Mouse (Mus musculus): ENCODE data around the gene Il1r2.

Gene Il1r2

DNA sequence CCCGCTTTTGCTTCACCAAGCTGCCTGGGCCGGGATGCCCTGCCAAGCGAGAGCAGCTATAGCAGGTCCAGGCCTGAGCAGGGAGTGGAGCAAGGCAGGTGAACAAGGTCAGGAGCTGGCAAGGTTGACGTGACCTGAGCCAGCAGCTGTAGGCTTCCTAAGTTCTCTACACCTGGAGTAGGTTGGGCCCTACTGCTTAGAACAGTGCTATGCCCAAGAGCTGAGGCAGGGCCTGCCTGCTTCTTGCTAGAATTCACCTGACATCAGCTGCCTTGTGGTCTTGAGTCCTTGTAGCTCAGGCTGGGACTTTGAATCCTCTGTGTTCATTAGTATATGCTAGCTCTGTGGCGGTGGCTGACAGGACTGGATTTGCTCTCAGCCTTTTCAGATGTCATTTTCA, at the start of gene Il1r2:
Gene Il1r2 (plus strand): TSS at position 301 of the 400 bp plus-strand sequence.
- no peak for DNase-seq (ENCODE audit: low spot score in 2 of 2)

GRCm38 (mm10) chr1:40024554-40025320, 49.1 kb upstream of the Il1r2 start:
- DNase-seq (ENCODE audit: low spot score in 2 of 2), result no peak

- no peak for DNase-seq (ENCODE audit: low spot score in 2 of 2)
Measured at GRCm38 (mm10) chr1:40025416-40025815, 48.5 kb upstream of the Il1r2 start.

DNA sequence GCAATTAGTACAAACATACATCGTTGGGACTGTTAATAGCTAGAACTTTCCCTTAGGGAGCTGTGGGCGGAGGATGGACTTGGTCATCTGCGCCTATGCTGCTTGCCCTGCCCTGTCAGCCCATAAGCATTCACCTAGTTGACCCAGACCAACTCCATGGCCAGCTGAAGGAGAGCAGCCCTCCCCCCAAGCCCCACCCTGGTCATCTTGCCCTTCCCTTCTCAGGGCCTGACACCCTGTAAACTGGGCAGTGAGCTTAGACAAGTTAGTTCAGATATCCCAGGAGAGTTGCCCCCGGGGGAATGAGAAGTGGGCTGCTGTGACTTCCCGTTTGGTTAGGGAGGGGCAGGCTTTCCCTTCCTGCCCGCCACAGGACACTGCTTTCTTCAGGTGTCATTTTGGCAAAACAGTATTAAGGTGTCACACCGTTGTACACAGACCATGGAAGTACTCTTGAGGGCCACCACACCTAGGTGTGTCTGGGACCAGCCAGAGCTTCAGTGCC, 46.7 kb upstream of the Il1r2 start:
- DNase-seq (ENCODE audit: low spot score in 2 of 2), result no peak

GRCm38 (mm10) chr1:40028207-40028998, 45.5 kb upstream of the Il1r2 start:
- no peak for DNase-seq (ENCODE audit: low spot score in 2 of 2)

DNA sequence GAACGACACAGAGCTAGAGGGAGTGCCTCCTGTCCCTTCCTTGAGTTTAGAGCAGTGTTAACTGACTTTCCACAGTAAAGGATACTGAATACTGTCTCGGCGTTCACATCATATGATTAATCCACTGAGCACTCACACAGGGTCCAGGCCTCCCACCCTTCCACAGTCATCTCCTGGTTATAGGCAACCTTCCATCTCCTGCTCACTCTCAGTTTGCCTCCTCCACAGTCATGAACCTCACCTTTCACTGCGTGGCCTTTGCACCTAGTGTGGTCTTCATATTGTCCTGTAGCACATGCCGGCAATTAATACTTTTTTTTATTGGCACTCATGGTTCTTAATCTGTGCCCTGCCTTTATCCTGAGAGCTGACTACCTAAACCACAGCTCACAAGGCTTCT, 44.3 kb upstream of the Il1r2 start:
- DNase-seq (ENCODE audit: low spot score in 2 of 2), result no peak

DNA sequence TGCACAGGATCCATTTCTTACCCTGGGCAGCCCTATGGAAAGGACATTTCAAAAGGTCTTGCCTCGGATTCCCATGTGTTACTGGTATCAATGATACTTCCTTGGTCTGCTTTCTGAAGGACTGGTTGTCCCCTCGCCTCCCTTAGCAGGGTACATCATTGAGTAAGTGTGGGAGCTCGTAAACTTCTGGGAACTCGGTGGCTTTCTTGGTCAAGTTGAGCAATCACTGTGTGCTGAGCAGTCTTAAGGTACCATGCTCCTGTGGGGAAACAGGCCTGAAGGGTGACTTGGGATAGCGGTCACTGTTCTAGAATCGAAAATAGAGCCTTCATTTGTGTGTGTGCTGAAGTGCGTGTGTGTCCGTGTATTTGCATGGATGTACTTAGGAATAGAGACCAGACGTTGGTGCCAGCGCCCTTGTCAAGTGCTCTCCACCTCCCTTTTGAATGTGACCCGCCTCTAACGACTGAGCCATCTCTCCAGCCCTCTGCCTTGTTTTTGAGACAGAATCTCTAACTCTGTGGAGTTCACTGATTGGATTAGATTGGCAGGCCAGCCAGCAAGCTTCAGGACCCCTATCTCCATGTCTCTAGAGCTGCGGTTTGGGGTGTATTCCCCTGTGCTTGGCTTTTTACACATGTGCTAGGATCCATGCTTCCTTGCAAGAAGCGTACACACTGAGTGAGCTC, 43.4 kb upstream of the Il1r2 start:
- no peak for DNase-seq (ENCODE audit: low spot score in 2 of 2)

DNA sequence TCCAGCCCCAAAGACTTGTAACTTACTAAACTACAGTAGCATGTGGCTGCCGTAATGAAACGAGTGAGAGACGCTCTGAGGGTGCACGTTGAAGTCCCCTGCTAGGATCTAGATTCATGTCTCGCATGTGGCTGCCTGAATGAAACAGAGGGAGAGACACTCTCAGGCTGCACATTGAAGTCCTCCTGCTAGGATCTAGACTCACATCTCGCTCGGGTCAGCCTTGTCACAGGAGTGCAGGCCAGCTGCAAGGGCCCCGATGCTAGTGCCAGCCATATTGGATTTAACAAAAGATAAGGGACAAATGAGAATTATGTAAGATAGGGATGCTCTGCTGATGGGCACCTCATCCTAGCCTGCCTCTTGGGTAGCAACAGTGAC, 42.9 kb upstream of the Il1r2 start:
- no peak for DNase-seq (ENCODE audit: low spot score in 2 of 2)

DNA sequence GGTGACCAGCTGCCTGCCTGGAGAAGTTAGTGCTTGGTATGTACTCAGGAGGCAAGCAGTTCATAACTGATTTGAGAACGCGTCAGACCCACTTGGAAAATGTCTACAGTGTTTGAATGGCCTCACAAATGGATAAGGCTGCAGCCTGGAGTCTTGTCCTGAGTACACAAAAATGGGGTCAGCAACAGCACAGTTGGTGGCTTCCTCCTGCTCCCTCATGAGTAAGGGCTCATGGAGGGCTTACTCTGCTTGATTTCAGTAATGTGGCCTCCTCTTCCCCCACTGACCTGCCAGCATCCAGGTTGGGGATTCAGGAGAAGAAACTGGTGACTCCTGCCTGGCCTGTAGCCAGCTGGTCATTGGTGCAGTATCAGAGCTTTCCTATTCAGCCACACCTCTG, 42.3 kb upstream of the Il1r2 start:
- DNase-seq (ENCODE audit: low spot score in 2 of 2), result no peak

GRCm38 (mm10) chr1:40033315-40033714, 40.6 kb upstream of the Il1r2 start:
- no peak for DNase-seq (ENCODE audit: low spot score in 2 of 2)

DNA sequence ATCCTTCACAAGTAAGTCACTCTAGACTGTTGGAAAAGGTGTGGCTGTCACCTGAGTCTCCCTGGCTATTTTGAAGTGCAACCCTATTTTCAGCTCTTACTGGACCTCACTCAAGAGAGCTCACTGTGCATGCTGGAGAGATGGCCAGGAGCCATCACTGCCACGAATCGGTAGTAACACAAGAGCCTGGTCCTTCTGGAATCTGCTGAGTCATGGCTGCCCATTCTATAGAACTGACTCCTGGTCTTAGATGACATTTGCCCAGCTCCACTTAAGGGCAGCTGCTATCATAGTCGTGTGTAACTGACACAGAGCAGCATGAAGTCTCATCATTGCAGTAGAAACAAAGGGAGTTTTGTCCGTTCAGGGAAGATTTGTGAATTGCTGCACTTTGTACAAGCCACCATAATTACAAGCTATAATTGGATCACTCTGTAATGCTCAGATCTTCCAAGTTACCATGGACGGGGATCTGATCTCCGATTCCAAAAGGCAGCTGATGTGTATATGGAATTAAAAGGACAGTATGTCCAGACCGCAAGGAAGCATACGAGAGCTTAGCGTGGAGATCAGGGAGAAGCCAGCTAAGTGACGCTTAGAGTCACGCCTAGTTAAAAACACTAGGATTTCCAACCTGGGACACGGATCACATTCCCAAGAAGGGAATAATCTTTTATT, 40.0 kb upstream of the Il1r2 start:
- DNase-seq (ENCODE audit: low spot score in 2 of 2), result no peak

DNA sequence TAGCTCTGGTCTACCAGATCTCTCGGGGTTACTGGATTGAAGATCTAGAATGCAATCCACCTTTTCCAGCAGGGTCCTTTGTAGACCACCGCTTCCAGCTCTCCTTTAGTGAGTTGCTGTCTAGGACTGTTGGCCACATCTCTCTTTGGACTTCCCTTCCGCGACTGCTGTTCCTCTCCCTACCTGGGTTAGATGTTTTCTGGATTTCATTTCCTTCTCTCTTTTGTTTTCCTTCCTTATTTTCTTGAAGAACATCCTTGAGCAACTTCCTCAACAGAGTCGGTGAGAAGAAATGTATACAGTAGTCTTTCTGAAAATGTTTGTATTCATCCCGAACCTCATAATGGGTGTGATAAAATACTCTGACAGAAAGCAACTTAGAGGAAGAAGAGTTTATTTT, 36.0 kb upstream of the Il1r2 start:
- no peak for DNase-seq (ENCODE audit: low spot score in 2 of 2)

- no peak for DNase-seq (ENCODE audit: low spot score in 2 of 2)
Measured at GRCm38 (mm10) chr1:40045686-40046085, 28.2 kb upstream of the Il1r2 start.

GRCm38 (mm10) chr1:40046600-40046999, 27.3 kb upstream of the Il1r2 start:
- no peak for DNase-seq (ENCODE audit: low spot score in 2 of 2)

DNA sequence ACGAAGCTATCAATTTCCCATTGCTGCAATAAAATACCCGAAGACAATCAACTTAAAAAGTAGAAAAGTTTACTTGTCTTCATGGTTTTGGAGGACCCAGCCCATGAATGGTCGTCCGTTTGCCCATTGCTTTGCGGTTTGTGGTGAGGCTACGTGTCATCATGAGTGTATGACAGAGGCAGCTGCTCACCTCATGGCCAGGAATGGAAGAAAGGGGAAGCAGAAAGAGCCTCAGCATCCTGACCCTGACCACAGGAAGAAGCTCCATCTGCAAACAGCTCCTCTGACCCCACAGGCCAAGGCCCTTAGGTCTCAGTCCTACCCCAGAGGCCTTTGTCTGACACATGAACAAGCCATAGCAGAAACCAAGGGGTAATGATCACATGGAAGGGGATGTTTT, 22.7 kb upstream of the Il1r2 start:
- no peak for DNase-seq (ENCODE audit: low spot score in 2 of 2)

DNA sequence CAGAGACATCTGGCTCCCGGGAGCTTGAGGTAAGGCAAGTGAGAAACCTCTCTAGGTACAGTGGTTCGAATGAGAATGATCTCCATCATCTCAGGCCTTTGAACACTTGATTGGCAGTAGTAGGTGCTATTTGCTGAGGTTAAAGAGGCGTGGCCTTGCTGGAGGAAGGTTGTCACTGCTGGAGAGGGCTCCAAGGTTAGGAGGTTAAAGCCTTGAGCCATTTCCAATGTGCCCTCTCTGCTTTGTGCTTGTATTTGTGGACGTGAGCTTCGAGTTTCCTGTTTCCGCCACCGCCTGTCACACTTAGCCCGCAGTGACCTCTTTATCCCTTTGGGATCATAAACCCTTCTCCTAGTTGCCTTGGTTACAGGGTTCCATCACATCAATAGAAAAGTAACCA, 21.7 kb upstream of the Il1r2 start:
- no peak for DNase-seq (ENCODE audit: low spot score in 2 of 2)

DNA sequence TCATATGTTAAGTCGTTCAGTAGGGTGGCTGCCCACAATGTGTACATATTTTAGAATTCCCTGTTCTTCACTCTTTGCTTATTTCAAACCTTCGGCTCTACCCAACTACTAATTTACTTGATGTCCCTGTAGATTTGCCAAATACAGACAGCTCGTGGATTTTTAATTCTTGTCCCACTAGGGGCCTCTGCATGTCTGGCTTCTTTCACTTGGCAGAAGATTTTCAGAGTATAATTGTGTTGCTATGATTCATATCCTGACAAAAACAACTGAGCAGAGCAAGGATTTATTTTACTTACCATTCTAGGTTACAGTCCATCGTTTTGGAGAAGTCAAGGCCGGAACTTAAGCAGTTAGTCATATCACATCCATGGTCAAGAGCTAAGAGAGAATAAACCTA, 20.8 kb upstream of the Il1r2 start:
- no peak for DNase-seq (ENCODE audit: low spot score in 2 of 2)

GRCm38 (mm10) chr1:40055051-40055450, 18.8 kb upstream of the Il1r2 start:
- no peak for DNase-seq (ENCODE audit: low spot score in 2 of 2)

- no peak for DNase-seq (ENCODE audit: low spot score in 2 of 2)
Measured at GRCm38 (mm10) chr1:40055963-40056362, 17.9 kb upstream of the Il1r2 start.

- DNase-seq (ENCODE audit: low spot score in 2 of 2), result no peak
Measured at GRCm38 (mm10) chr1:40057351-40057750, 16.5 kb upstream of the Il1r2 start.

- no peak for DNase-seq (ENCODE audit: low spot score in 2 of 2)
Measured at GRCm38 (mm10) chr1:40058013-40058412, 15.9 kb upstream of the Il1r2 start.
